Mouse (Mus musculus): ENCODE data around the gene Sec14l1.

- TF ChIP-seq CTCF (IDR thresholded peaks at IDR 0.05; ENCODE audit: control insufficient read depth, insufficient read depth, low read length) (no peak), POLR2A (IDR thresholded peaks at IDR 0.05; ENCODE audit: borderline replicate concordance, control insufficient read depth, low read depth, low read length) (no peak)
Observed at GRCm38 (mm10) chr11:117198122-117198521, 83.2 kb downstream of the Sec14l1 start.
